Mouse (Mus musculus): ENCODE data around the gene Ptpre. TPM values are rescaled to one million over a fixed set of nuclear protein-coding genes. Genes with fewer than 3 reads are reported as not detected.

The Ptpre gene
- polyA plus RNA-seq, 3 experiments from 2014 or later, result 29.3 to 32.2 (median 30.3) TPM

Other genes with a start within 250 kb of the Ptpre start
- not detected for gene Foxi2, start 127.2 kb upstream of the Ptpre start, polyA plus RNA-seq (2017; shearing (Covaris generic))
- gene Clrn3, start 8.8 kb upstream of the Ptpre start, polyA plus RNA-seq (2017; shearing (Covaris generic)), result not detected
- gene Mki67, start 178.9 kb downstream of the Ptpre start, polyA plus RNA-seq (2017; shearing (Covaris generic)), result 10 to 100 TPM in 1 of 3 experiments, 1 to 10 TPM in 2; 7.4 to 62.6 (median 9.7) TPM

Data from inflammation-experienced regulatory T-cells, adult 6 months (primary cell).